Mouse (Mus musculus) heart, postnatal 14 days (tissue): ENCODE measurements at regions not wholly inside any gene's neighbourhood (a gene's known extent, or its start where the extent isn't known, plus 50 kb on each side); places are given as distances from the start of the nearest gene placed in this dataset.

Source experiments
- DNase-seq, 2 experiments: peaks; one replicate each; pipeline ENCODE4 v3.0.0; 2021 to 2022
- intact Hi-C: fragments of 180-260 bp; cut with DNase I; formaldehyde crosslinking; loops from one replicate; pipeline ENCODE4 v1.15.1; 2025

GRCm38 (mm10) chr4:47845239-47845638 is 199.7 kb upstream of the Nr4a3 start:
- no peak for DNase-seq
- intact Hi-C loops: no loop called here

- no peak for DNase-seq
- intact Hi-C loops: no loop called here
These were observed 198.3 kb upstream of the Nr4a3 start for GRCm38 (mm10) chr4:47846389-47847318.

- no peak for DNase-seq
- intact Hi-C loops: no loop called here
These were observed 183.8 kb upstream of the Nr4a3 start for GRCm38 (mm10) chr4:47861151-47861550.

GRCm38 (mm10) chr4:47870010-47870637 is 174.8 kb upstream of the Nr4a3 start:
- intact Hi-C loops: no loop called here
- no peak for DNase-seq

GRCm38 (mm10) chr4:47870638-47871019 is 174.3 kb upstream of the Nr4a3 start:
- intact Hi-C loops: no loop called here
- no peak for DNase-seq

GRCm38 (mm10) chr4:47881560-47881959 is 163.4 kb upstream of the Nr4a3 start:
- no peak for DNase-seq
- intact Hi-C loops: no loop called here

- no peak for DNase-seq
- intact Hi-C loops: no loop called here
These were observed 162.9 kb upstream of the Nr4a3 start for GRCm38 (mm10) chr4:47882076-47882475.

- DNase-seq: no peak
- intact Hi-C loops: no loop called here
These were observed 145.4 kb upstream of the Nr4a3 start for GRCm38 (mm10) chr4:47899579-47899978.

- no peak for DNase-seq
- intact Hi-C loops: no loop called here
These were observed 142.2 kb upstream of the Nr4a3 start for GRCm38 (mm10) chr4:47902749-47903148.

GRCm38 (mm10) chr4:47912259-47912658 is 132.7 kb upstream of the Nr4a3 start:
- intact Hi-C loops: no loop called here
- no peak for DNase-seq

- intact Hi-C loops: no loop called here
- DNase-seq: no peak
These were observed 125.4 kb upstream of the Nr4a3 start for GRCm38 (mm10) chr4:47919576-47919975.

- intact Hi-C loops: no loop called here
- no peak for DNase-seq
These were observed 113.5 kb upstream of the Nr4a3 start for GRCm38 (mm10) chr4:47931464-47931863.

- DNase-seq: no peak
- intact Hi-C loops: no loop called here
These were observed 111.4 kb upstream of the Nr4a3 start for GRCm38 (mm10) chr4:47933526-47933925.

GRCm38 (mm10) chr4:47935547-47935946 is 109.4 kb upstream of the Nr4a3 start:
- no peak for DNase-seq
- intact Hi-C loops: no loop called here

GRCm38 (mm10) chr4:47936470-47937125 is 108.4 kb upstream of the Nr4a3 start:
- intact Hi-C loops: no loop called here
- DNase-seq: no peak

- DNase-seq: peak; percentile 62 to 69
- intact Hi-C loops: loop anchor here (5.0 kb wide), 1 partner anchor 94 kb away; no protein-coding TSS in a partner anchor
These were observed 96.9 kb upstream of the Nr4a3 start for GRCm38 (mm10) chr4:47947869-47948573.

- DNase-seq: no peak
- intact Hi-C loops: loop anchor here (5.0 kb wide), 1 partner anchor 94 kb away; no protein-coding TSS in a partner anchor
These were observed 96.2 kb upstream of the Nr4a3 start for GRCm38 (mm10) chr4:47948789-47949188.

- DNase-seq: no peak
- intact Hi-C loops: no loop called here
These were observed 90.2 kb upstream of the Nr4a3 start for GRCm38 (mm10) chr4:47954576-47955305.

GRCm38 (mm10) chr4:47964630-47965029 is 80.3 kb upstream of the Nr4a3 start:
- DNase-seq: no peak
- intact Hi-C loops: no loop called here

- intact Hi-C loops: no loop called here
- no peak for DNase-seq
These were observed 73.1 kb upstream of the Nr4a3 start for GRCm38 (mm10) chr4:47971861-47972260.
